ENCODE assay signal across 25 mouse cellular contexts in the genomic region with DNA sequence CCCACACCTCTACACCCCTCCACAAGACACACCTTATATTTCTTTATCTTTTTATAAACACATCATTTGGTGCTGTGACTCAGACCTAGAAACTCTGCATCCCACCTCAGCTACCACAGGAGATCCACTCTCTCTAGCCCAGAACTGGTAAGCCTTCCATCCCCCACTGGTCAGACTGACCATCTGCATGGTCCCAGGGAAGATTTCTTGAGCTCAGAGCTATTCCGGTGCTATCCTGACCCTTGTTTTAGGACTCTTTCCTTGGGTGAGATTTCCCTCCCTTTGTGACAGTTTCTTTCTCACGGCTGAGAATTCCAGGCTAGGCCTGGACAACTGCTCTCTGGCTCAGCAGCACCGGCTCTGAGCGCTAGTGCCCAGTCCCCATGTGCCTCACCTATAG.
"Had no signal": no experiment of that assay in that cellular context is flagged by ENCODE, and none has a peak within 500 bp of the region (broad histone marks: within the 10 kb centered on the region; RNA-seq: fewer than 3 reads in every experiment).

No protein-coding gene starts in this region.

- DNase-seq: gastrocnemius, adult 2 months; gastrocnemius, postnatal 10 days; gastrocnemius, postnatal 25 days; heart, adult 2 months; heart, postnatal 10 days; heart, postnatal 4 days; kidney, adult 18-20 months; kidney, adult 8-10 months; kidney, postnatal 10 days; kidney, postnatal 25 days; kidney, postnatal 4 days; liver; liver, embryonic 13.5 days had no signal

- H3K4me2 ChIP-seq: heart, embryonic 12.5 days; hindbrain, embryonic 12.5 days; hindbrain, embryonic 15.5 days; intestine, embryonic 15.5 days; limb, embryonic 12.5 days; liver, embryonic 11.5 days; liver, embryonic 13.5 days had no signal

- H3K9ac ChIP-seq: heart, embryonic 12.5 days; hindbrain, embryonic 12.5 days; hindbrain, embryonic 15.5 days; intestine, embryonic 15.5 days; limb, embryonic 12.5 days; liver, embryonic 13.5 days had no signal

- ATAC-seq: inflammation-experienced regulatory T-cells, adult 6 months; intestine, embryonic 15.5 days; intestine, postnatal 0 days had no signal

- H3K9me3 ChIP-seq: heart, embryonic 12.5 days; hindbrain, embryonic 10.5 days; hindbrain, embryonic 12.5 days; hindbrain, embryonic 15.5 days; intestine, embryonic 15.5 days; limb, embryonic 10.5 days; limb, embryonic 12.5 days; liver, embryonic 13.5 days had no signal

- H3K4me1 ChIP-seq: heart, embryonic 12.5 days; hindbrain, embryonic 10.5 days; hindbrain, embryonic 12.5 days; intestine, embryonic 15.5 days; limb, embryonic 10.5 days; limb, embryonic 12.5 days; liver, embryonic 13.5 days had no signal

- H3K27ac ChIP-seq: gastrocnemius, adult 2 months; heart, adult 2 months; hindbrain, embryonic 10.5 days; hindbrain, embryonic 12.5 days; hindbrain, embryonic 15.5 days; intestine, embryonic 15.5 days; layer of hippocampus, adult 2 months; limb, embryonic 10.5 days; limb, embryonic 12.5 days; liver, embryonic 13.5 days had no signal

- H3K36me3 ChIP-seq: heart, embryonic 12.5 days; hindbrain, embryonic 10.5 days; hindbrain, embryonic 12.5 days; hindbrain, embryonic 15.5 days; intestine, embryonic 15.5 days; limb, embryonic 10.5 days; limb, embryonic 12.5 days; liver, embryonic 13.5 days had no signal

- H3K27me3 ChIP-seq: heart, embryonic 12.5 days; hindbrain, embryonic 12.5 days; hindbrain, embryonic 15.5 days; intestine, embryonic 15.5 days; limb, embryonic 12.5 days; liver, embryonic 13.5 days had no signal

- H3K4me3 ChIP-seq: gastrocnemius, adult 2 months; heart, adult 2 months; heart, embryonic 12.5 days; hindbrain, embryonic 10.5 days; hindbrain, embryonic 12.5 days; hindbrain, embryonic 15.5 days; intestine, embryonic 15.5 days; layer of hippocampus, adult 2 months; left cerebral cortex, adult 2 months; limb, embryonic 10.5 days; limb, embryonic 12.5 days; liver, embryonic 13.5 days had no signal
